Mouse (Mus musculus): ENCODE data around the gene Upk3bl.
A peak's percentile ranks its signal among the peaks of the same experiment; 100 is the strongest.
"Not testable (repeated sequence)": the region's sequence is repeated elsewhere in the genome, so short reads cannot be mapped to it uniquely, and the experiment has no call there.

Gene Upk3bl

GRCm38 (mm10) chr5:136086290-136086689 is 32.0 kb downstream of the Upk3bl start:
- no peak for DNase-seq (ENCODE audit: low read depth)

GRCm38 (mm10) chr5:136088821-136089575 is 34.7 kb downstream of the Upk3bl start:
- DNase-seq (ENCODE audit: low read depth) = no peak

GRCm38 (mm10) chr5:136091927-136092326 is 37.6 kb downstream of the Upk3bl start:
- no peak for DNase-seq (ENCODE audit: low read depth)

GRCm38 (mm10) chr5:136094249-136095010 is 40.1 kb downstream of the Upk3bl start:
- no peak for DNase-seq (ENCODE audit: low read depth)

GRCm38 (mm10) chr5:136095089-136095488 is 40.8 kb downstream of the Upk3bl start:
- no peak for DNase-seq (ENCODE audit: low read depth)

GRCm38 (mm10) chr5:136098536-136098935 is 44.2 kb downstream of the Upk3bl start:
- no peak for DNase-seq (ENCODE audit: low read depth)

- DNase-seq (ENCODE audit: low read depth) = peak; percentile 85
These were observed 48.0 kb downstream of the Upk3bl start for GRCm38 (mm10) chr5:136102099-136102820.

GRCm38 (mm10) chr5:136104511-136104910 is 50.2 kb downstream of the Upk3bl start:
- peak; percentile 74 for DNase-seq (ENCODE audit: low read depth)

- no peak for DNase-seq (ENCODE audit: low read depth)
These were observed 54.2 kb downstream of the Upk3bl start for GRCm38 (mm10) chr5:136108486-136108885.

GRCm38 (mm10) chr5:136109042-136109441 is 54.8 kb downstream of the Upk3bl start:
- DNase-seq (ENCODE audit: low read depth) = no peak

- DNase-seq (ENCODE audit: low read depth) = not testable (repeated sequence)
These were observed 59.3 kb downstream of the Upk3bl start for GRCm38 (mm10) chr5:136113546-136113945.
